Mouse (Mus musculus) intestine, embryonic 14.5 days (tissue): ENCODE measurements around the gene Serinc5. TPM values are rescaled to one million over a fixed set of nuclear protein-coding genes. Genes with fewer than 3 reads are reported as not detected.

Experiments
- ATAC-seq: fragments of 200-750 bp; cut with Nextera tagmentation; replicated peaks from 2 replicates; pipeline ENCODE4 v1.8.0; 2017; ENCODE audit warnings: low read depth, moderate number of reproducible peaks, moderate TSS enrichment, moderate library complexity; ENCODE audit not compliant: low FRiP score, low TSS enrichment
- DNase-seq: peaks from one replicate; pipeline ENCODE4 v3.0.0-alpha.2; 2018; ENCODE audit warnings: low spot score
- H3K27ac ChIP-seq: fragments of 300-500 bp; sonication (generic); 2 replicates; pipeline ENCODE4 v1.5.1; 2014; ENCODE audit warnings: low read depth, mild to moderate bottlenecking, control low read depth
- H3K27me3 ChIP-seq: fragments of 300-500 bp; sonication (generic); replicated peaks from 2 replicates; pipeline ENCODE4 v1.6.1; 2014; ENCODE audit warnings: low read length, control low read depth; ENCODE audit not compliant: control insufficient read depth, insufficient read depth
- H3K36me3 ChIP-seq: fragments of 300-500 bp; sonication (generic); 2 replicates; pipeline ENCODE4 v1.6.1; 2014; ENCODE audit warnings: low read length, control low read depth; ENCODE audit not compliant: control insufficient read depth, insufficient read depth
- H3K4me1 ChIP-seq: fragments of 300-500 bp; sonication (generic); replicated peaks from 2 replicates; pipeline ENCODE4 v1.6.1; 2014; ENCODE audit warnings: low read length, control low read depth, mixed read lengths; ENCODE audit not compliant: control insufficient read depth, insufficient read depth
- H3K4me2 ChIP-seq: fragments of 300-500 bp; sonication (generic); 2 replicates; pipeline ENCODE4 v1.6.1; 2014; ENCODE audit warnings: low read length
- H3K4me3 ChIP-seq: fragments of 300-500 bp; sonication (generic); 2 replicates; pipeline ENCODE4 v1.5.1; 2014; ENCODE audit warnings: low read depth, low read length, control low read depth, mixed read lengths
- H3K9ac ChIP-seq: fragments of 300-500 bp; sonication (generic); 2 replicates; pipeline ENCODE4 v1.6.1; 2014; ENCODE audit warnings: mild to moderate bottlenecking, low read length
- H3K9me3 ChIP-seq: fragments of 300-500 bp; sonication (generic); 2 replicates; pipeline ENCODE4 v1.6.1; 2016; ENCODE audit warnings: low read length, control low read depth; ENCODE audit not compliant: control insufficient read depth
- WGBS: fragments of 180-500 bp; shearing (Covaris S2); extraction: QIAGEN DNeasy Blood & Tissue Kit; methylation state at CpG from one replicate; pipeline ENCODE4 v1.1.7; 2014; 5-methylcytosine and 5-hydroxymethylcytosine counted together
- polyA plus RNA-seq: library from polyadenylated mRNA; unstranded; fragments of >200 nt; fragmentation: Nextera tagmentation; extraction: Ambion mirVana; gene quantifications from 2 replicates; pipeline ENCODE4 v1.2.1, GENCODE M21; 2014

Gene Serinc5
- polyA plus RNA-seq, 1 experiment from 2014 or later = 24.9 TPM

DNA sequence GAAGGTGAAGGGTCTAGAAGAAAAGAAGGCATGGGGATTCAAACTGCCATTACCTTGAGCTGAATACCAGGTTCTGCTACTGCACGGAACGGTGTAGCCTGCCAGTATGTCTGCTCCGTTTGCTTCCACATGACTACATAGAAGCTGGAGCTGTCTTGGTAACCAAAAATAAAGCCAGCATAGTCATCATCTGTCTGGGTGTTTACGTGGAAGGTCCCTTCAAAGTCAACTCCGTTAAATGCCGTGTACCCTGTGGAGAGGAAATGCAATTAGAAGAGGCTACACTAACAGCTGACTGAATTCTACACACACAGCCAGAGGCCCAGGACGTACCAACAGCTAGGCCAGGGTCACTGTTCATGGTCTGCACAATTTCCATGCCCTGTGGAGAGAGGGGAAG, 144.1 kb downstream of the Serinc5 start:
- DNase-seq (no peak), ATAC-seq (no peak)
- WGBS = 77% methylated on average over 7 of the region's 7 CpGs
- no peak overlapping the region for H3K9ac ChIP-seq
- no peak overlapping the region for H3K27ac ChIP-seq
- H3K4me2 ChIP-seq = no peak overlapping the region
- H3K9me3 ChIP-seq = no peaks in the 10 kb centered on the region
- H3K4me3 ChIP-seq = no peak overlapping the region
- H3K27me3 ChIP-seq = no peaks in the 10 kb centered on the region
- 0 out of 2 replicates have a peak, but pooled peaks cover 7% of the 10 kb centered on the region for H3K4me1 ChIP-seq
- no peaks in the 10 kb centered on the region for H3K36me3 ChIP-seq

DNA sequence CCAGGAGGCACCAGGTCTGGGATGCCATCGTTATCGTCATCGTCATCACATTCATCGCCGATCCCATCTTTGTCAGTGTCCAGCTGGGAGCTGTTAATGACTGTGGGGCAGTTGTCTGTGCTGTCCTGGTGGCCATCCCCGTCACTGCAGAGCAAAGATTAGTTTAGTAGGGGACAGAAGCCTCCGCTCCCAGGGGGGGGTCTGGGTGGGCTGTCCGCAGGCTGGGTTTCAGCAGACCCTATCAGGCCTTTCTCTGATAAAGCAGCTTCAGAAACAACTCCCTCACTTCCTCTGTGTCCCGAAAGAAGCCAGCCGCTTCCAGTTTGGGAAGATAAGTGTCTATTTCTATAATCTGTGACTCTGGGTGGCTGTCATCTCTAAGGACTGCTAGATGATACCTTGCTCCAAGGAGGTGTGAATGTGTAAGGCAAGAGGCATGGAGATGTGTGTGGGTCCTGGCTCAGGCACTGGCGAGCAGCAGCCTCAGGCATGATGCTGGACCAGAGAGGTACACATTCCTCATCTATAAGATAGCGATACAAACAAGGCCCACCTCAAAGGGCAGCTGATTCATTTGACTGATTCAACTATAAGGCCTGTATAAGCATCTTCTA, 147.2 kb downstream of the Serinc5 start:
- H3K4me2 ChIP-seq = no peak overlapping the region
- H3K4me1 ChIP-seq = no peaks in the 10 kb centered on the region
- H3K27me3 ChIP-seq = no peaks in the 10 kb centered on the region
- no peak for ATAC-seq
- H3K4me3 ChIP-seq = no peak overlapping the region
- WGBS = 77% methylated on average over 11 of the region's 12 CpGs
- no peak overlapping the region for H3K9ac ChIP-seq
- H3K9me3 ChIP-seq = no peaks in the 10 kb centered on the region
- H3K36me3 ChIP-seq = peaks cover 6% of the 10 kb centered on the region; the same call in 1 of the 2 replicates
- H3K27ac ChIP-seq = no peak overlapping the region
- DNase-seq = no peak

DNA sequence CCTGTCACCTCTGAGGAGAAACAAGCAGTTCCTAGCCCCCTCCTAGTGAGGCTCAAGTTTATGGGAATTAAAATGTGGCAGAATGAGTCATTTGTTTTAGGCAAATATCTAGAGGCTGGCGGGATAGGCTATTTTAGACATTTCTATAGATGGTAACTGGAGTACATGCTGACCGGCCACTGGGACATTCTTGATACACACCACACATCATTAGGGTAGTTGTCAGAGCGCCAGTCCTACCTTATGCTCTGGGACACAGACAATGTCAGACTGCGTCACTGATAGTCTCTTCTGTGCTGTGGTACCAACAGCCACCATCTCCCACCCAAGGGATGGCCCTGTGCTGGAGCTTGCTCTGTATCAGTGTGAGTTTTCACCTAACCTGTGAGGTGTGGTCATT, 148.2 kb downstream of the Serinc5 start:
- Histone ChIP-seq H3K9me3 (no peaks in the 10 kb centered on the region), H3K36me3 (peaks cover 6% of the 10 kb centered on the region; the same call in 1 of the 2 replicates), H3K4me1 (no peaks in the 10 kb centered on the region), H3K4me3 (no peak overlapping the region), H3K9ac (no peak overlapping the region), H3K27ac (no peak overlapping the region), H3K4me2 (no peak overlapping the region), H3K27me3 (no peaks in the 10 kb centered on the region)
- 94% methylated on average over 4 of the region's 4 CpGs for WGBS
- DNase-seq = no peak
- ATAC-seq = no peak

DNA sequence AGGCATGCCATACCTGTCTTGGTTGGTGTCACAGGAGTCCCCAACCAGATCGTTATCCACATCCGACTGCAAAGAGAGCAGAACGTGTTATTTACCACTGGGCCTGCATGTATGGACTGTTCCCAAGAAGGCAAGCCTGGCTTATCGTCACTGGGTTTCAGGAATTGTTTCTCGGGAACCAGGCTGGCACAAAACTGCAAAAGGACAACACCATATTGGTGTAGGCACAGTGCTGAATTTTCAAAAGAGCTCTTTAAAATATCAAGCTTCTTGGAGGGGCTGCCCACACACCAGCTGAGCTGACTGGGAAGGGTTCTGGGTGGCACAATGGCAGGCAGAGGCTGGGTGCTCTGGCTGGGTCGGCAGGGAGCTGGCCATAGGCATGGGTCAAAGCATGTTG, 149.6 kb downstream of the Serinc5 start:
- DNase-seq (no peak), ATAC-seq (no peak)
- 91% methylated on average over 6 of the region's 6 CpGs for WGBS
- Histone ChIP-seq H3K4me3 (no peak overlapping the region), H3K9ac (no peak overlapping the region), H3K27me3 (no peaks in the 10 kb centered on the region), H3K4me2 (no peak overlapping the region), H3K36me3 (peaks cover 6% of the 10 kb centered on the region; the same call in 1 of the 2 replicates), H3K4me1 (no peaks in the 10 kb centered on the region), H3K27ac (no peak overlapping the region), H3K9me3 (no peaks in the 10 kb centered on the region)

Other genes starting within 250 kb of the Serinc5 start
- 0.12 TPM in 1 of 2 replicates, not detected in the other for gene Ankrd34b, start 185.2 kb upstream of the Serinc5 start, polyA plus RNA-seq
- 0.15 and 0.41 TPM in 2 replicates for gene Fam151b, start 127.1 kb upstream of the Serinc5 start, polyA plus RNA-seq
- gene Zfyve16, start 80.2 kb upstream of the Serinc5 start, polyA plus RNA-seq = 12.7 and 13.0 TPM in 2 replicates
- gene Spz1, start 34.9 kb upstream of the Serinc5 start, polyA plus RNA-seq = not detected in 2 replicates
- gene Thbs4, start 183.7 kb downstream of the Serinc5 start, polyA plus RNA-seq = 30.2 and 37.1 TPM in 2 replicates
- gene Mtx3, start 233.7 kb downstream of the Serinc5 start, polyA plus RNA-seq = 6.3 TPM in 2 replicates